Mouse (Mus musculus): ENCODE results near the gene 1110032A03Rik.

1110032A03Rik gene

DNA sequence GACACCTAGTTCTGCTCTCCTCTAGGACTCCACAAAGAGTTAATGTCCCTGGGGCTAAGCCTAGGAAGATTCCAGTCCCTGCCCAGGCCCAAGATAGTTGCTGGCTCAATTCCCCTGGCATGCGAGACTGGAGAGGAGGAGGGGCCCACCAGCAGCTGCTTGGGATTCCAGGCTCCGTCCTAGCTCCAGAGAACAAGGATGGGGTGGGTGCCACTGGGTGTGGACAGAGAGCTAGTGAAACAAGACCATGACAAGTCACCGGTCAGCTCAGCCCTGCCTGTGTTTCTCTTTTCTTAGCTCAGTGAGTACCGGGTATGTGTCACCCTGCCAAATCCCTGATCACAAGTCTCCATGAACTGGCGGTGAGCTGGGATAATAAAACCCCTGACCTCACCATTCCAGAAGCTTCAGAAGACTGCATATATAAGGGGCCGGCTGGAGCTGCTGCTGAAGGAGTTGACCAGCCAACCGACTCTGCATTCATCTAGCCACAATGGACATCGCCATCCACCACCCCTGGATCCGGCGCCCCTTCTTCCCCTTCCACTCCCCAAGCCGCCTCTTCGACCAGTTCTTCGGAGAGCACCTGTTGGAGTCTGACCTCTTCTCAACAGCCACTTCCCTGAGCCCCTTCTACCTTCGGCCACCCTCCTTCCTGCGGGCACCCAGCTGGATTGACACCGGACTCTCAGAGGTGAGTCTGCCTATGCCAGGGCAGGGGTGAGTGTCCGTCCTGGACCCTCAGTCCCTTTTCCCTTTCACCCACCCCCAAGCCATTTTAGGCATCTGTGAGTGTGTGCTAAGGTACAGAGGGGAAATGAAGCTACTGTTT is 22.3 kb downstream of the 1110032A03Rik start:
- no peak for TF ChIP-seq GATA4 (IDR thresholded peaks at IDR 0.05; ENCODE audit: insufficient replicate concordance, low read length)

DNA sequence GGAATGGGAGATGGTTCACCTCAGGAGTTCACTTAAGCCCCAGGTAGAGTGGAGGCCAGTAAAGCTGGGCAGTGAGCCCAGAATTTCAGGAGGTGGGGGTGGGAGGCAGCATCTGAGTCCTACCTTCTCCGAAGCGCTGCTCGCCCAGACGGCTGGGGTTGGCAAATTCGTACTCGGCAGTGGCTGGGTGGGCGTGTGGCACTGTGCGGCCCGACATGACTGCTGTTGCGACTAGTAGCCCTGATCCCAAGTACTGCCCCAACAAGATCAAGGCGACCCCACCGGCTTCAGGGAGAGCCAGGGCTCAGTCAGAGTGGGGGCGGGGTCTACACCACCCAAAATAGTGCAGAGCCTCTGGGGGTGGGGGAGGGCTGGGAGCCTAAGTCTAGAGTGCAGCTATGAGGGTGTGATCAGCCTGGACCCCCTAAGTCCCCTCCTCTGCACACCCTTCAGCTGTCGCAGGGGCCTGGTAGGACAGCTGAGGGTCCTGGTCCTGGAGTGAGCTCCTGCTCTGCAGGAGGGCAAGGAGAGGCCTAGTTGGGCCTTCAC is 23.2 kb downstream of the 1110032A03Rik start, which contains the start of gene Hspb2:
Gene Hspb2, minus strand, starts transcription at position 301 of the 549 bp plus-strand sequence.
- no peak for TF ChIP-seq GATA4 (IDR thresholded peaks at IDR 0.05; ENCODE audit: insufficient replicate concordance, low read length)

DNA sequence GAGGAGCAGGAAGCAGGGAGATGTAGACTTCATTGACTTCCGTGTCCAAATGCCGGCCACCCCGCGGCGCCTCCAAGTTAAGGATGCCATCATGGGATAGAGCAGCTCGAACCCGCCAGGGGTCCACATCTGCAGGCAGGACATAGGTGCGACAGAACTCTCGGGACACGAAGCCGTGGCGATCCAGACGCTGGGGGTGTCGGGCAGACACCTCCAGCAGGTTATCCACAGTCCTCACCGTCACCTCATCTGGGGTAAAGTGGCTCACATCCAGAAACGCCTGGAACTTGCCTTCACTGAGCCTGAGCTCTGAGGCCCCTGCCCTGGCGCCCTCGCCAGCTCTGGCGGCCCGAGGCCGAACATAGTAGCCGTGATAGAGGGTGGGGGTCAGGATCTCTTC is 24.0 kb downstream of the 1110032A03Rik start, which contains the start of gene Cryab:
Gene Cryab, plus strand, starts transcription at position 3 of the 400 bp plus-strand sequence.
- TF ChIP-seq GATA4 (IDR thresholded peaks at IDR 0.05; ENCODE audit: insufficient replicate concordance, low read length), result no peak

DNA sequence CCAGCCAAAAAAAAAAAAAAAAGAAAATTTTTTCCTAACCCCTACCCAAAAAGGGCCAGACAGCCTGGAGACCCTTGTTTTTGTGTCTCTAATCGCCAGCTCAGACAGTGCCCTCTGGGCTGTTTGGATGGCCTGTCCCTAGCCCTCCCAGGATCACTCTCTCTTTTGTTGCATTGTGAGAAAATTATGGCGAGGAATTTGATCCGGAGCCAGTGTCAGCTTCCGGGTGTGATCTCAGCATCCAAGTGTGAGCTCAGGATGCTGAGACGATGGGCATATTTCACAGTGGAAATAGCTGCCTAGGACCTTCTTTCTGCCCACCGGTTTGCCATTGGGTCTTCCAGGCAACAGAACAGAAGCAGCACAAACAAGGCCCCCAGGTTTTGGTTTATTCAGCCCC is 24.6 kb downstream of the 1110032A03Rik start:
- no peak for TF ChIP-seq GATA4 (IDR thresholded peaks at IDR 0.05; ENCODE audit: insufficient replicate concordance, low read length)

DNA sequence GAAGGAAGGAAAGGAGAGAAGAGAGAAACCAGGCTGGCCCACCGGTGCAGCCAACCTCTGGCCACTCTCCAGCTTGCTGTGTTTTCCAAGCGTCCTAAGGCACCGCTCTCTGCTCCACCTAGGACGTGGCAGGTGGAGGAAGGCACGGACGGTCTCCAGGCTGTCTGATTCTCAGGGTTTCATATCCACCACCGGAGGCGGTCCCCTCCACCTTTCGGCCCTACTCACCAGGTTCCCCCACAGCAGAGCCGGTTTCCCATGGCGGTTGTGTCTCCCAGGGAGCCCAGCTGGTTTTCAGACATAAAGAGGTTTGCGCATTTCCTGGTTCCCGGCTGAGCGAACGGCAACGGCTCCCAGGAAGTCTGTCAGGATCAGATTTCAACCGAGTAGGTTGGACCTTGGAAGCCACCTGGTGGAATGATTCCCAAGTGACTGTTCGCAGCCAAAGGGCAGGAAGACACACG is 29.1 kb downstream of the 1110032A03Rik start, which contains the start of gene 2310030G06Rik:
Gene 2310030G06Rik, minus strand, starts transcription at position 323 of the 464 bp plus-strand sequence.
- TF ChIP-seq GATA4 (IDR thresholded peaks at IDR 0.05; ENCODE audit: insufficient replicate concordance, low read length), result no peak

DNA sequence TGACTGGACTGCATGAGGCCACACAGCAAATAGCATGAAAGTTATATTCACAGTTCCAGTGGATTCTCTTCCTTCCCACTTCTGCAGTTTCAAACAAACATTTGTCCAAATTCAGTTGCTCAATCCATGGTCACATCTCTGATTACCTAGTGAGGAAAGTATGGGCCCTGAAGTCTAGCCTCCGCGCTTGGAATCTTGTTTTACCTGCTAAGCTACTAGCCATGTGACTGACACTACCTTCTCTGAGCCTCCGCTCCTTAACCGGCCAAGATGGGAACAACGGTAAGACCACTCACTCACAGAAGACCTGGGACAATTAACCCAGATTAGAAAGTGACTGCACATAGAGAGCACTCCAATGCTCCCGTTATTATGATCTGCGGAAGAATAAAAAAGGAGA is 29.5 kb downstream of the 1110032A03Rik start:
- TF ChIP-seq GATA4 (IDR thresholded peaks at IDR 0.05; ENCODE audit: insufficient replicate concordance, low read length), result no peak

DNA sequence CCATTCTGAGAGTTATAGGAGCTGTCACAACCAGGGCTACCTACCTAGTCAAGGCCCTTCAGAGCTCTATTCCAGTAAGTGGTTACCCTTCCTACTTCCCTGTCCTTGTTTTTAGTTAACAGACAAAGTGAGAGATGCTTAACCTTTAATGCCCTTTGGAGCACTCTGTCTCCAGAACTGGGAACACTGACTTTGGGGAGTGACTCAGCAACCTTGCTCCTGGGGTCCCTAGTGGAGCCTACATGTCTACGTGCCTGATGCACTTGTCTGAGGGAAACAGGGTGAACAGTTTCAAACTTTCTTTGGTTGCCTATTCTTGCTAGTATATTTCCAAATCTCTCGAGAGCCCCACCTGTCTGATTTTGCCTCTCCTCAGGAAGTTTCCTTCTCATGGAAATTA is 32.6 kb downstream of the 1110032A03Rik start:
- TF ChIP-seq GATA4 (IDR thresholded peaks at IDR 0.05; ENCODE audit: insufficient replicate concordance, low read length), result no peak

DNA sequence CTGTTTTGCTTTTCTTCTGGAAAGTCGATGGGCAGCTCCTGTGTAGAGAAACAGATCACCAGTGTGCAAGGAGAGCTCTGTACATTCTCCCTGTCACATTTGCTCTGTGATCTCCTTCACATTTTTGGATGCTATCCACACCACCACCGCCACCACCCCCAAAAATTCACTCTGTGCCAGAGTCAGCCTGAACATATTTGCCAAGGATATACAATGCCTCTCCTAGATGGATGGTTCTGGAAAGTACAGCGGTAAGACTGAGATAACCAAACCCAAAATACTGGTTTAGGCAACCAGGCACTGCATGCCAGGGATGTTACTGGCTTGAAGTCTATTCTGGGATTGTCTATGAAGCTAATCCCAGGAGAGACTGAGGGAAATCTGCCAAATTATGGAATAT is 33.1 kb downstream of the 1110032A03Rik start:
- no peak for TF ChIP-seq GATA4 (IDR thresholded peaks at IDR 0.05; ENCODE audit: insufficient replicate concordance, low read length)

DNA sequence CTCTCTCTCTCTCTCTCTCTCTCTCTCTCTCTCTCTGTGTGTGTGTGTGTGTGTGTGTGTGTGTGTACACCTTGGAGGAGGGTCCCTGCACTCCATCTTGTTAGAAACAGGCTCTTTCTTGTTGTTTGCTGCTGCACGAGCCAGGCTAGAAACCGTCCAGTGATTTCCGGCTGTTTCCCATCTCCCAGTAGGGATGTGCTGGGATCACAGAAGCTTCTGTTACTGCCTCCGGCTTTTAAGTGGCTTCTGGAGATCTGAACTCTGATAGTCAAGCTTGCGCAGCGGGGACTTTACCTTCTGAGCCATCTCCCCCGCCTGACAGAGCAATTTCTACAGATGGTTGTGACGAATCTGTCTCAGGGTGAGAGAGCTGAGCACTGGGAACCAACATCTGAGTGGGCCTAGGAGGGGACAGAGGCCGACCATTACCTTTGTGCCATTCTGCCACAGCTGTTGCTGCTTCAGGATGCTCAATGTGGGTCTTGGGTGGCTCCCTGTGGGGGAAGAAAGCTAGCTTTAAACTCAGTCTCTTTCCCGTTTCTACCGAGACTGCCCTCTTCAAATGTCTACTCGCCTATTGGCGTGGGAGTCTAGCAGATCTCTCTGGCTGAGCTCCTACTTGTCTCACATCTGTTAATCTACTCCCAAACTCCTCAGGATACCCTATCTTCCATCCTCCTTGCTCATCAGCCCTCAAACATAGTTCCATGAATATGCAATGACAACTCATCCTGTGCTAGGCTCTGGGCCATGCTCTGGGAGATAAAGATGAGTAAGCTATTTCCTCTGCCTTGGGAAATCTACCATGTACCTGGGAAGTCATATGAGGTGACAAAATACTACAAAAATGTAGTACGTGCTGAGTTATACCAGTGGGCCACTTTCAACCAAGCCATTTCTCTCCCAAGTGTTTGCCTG is 34.2 kb downstream of the 1110032A03Rik start:
- no peak for TF ChIP-seq GATA4 (IDR thresholded peaks at IDR 0.05; ENCODE audit: insufficient replicate concordance, low read length)

DNA sequence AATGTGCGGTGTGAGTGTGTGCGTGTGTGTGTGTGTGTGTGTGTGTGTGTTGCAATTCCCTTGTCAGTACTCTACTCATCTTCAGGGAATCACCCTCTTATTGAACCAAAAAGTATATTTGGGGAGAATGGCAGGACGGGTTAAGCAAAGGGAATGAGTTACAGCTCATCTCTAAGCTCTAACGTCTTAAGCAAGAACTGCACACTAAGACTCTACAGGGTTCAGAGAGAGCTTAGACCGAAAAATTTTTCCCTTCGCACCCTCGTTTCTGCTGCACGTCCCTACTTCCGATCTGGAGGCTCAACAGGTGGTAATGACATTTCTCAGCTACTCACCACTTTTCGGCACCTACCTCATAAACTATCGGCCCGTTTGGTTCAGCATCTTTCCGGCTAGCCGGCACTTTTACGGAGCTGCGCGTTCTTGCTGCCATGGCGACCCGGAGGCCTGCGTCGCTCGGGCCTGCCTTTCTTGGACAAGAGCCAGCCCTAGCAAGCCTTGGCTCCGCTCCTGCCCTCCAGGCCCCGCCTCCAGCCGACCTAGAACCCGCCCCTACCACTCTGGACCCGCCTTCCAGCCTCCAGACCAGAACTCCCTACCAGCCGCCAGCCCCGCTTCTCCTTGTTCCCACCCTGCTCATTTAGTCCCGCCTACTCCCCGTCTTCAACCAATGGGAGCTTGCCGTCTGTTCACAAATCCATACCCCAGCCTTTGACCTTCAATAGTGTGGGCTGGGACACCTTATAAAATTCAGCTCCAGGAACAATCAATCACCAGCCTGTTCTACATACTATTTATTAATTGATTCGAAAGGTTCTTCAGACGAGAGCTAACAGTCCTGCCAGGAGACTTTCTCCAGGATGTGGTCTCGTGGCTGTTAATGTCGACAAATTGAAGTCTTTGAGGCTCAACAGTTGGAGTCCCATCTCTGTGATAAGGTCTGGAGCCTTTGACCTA is 36.1 kb downstream of the 1110032A03Rik start, which contains the start of gene Dixdc1:
Gene Dixdc1, minus strand, starts transcription at position 604 of the 957 bp plus-strand sequence.
- TF ChIP-seq GATA4 (IDR thresholded peaks at IDR 0.05; ENCODE audit: insufficient replicate concordance, low read length), result no peak

DNA sequence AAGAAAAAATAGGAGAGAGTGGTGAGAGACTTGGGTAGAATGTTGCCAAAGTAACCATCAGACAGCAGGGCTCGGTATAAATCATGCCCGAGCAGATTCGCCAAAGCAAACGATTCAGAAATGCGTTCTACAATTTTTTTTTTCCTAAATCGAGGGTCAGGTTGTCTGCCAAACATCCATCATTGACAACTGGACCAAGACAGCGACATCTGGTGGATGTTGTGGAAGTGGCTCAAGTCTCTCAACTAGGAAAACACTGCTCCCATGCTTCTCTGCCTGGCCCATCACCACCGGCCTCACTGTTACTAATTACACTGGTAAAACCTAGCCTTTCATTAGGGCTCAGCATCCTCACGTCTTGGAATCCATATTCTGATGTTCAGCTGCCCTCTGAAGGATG is 40.3 kb downstream of the 1110032A03Rik start:
- no peak for TF ChIP-seq GATA4 (IDR thresholded peaks at IDR 0.05; ENCODE audit: insufficient replicate concordance, low read length)

DNA sequence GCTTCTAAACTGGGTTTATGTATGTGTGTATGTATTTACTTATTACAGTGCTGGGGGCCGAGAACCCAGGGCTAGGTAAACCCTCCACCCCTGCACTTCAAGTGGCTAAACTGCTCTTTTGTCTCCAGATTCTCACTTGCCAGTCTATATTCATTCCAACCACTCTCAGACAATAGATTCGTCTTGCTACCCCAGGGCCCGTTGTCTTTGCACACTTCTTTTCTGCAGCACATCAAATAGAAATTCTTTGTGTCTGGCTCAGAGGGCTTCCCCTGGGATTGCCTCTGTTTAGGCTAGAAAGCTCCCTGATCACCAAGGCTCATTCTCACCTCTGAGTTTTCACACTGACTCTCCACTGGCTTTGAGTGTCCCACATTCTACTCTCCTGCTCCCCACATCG is 42.8 kb downstream of the 1110032A03Rik start:
- no peak for TF ChIP-seq GATA4 (IDR thresholded peaks at IDR 0.05; ENCODE audit: insufficient replicate concordance, low read length)

DNA sequence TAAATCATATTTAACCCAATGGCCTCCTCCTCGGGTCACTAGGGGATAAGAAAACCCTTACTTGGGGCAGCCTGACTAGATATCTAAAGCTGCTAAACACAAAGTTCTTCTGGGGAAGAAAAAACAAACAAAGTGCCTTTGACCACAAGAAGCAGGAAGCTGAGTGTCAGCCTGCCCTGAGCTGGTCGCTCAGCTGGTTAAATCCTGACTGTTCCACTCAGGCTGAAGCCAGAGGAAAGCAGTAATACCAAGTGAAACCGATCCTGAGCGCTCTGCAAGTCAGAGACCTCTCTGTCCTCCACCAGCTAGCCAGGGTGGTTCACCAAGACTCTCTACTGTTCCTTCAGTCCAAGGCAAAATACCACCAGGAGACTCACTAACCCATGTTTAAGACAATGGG is 45.7 kb downstream of the 1110032A03Rik start:
- TF ChIP-seq GATA4 (IDR thresholded peaks at IDR 0.05; ENCODE audit: insufficient replicate concordance, low read length), result no peak
